Mouse (Mus musculus) cerebellum, adult 8-10 months (tissue): ENCODE data around the gene Fbxw11.
A peak's percentile ranks its signal among the peaks of the same experiment; 100 is the strongest.

Experiments used
- DNase-seq: peaks from one replicate; pipeline ENCODE4 v3.0.0; 2022

Fbxw11 gene

DNA sequence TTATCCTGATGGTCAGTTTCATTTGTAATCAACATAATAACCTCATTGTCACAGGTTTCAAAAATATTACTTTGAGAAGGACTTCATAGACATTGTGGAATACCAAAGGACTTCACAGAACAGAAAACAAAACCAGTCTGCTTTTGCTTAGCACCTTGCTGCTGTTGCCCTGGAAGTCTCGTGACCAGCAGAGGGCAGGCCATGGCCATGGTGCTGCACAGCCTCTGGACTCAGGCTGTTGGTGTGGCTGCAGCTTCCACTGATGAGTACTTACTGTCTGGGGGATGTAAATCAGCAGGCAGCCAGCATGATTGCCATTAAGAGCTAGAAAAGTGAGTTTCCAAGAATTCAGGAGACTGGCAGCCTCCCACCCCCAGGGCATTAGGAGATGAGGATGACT lies 16.8 kb upstream of the Fbxw11 start:
- peak; percentile 68 for DNase-seq

DNA sequence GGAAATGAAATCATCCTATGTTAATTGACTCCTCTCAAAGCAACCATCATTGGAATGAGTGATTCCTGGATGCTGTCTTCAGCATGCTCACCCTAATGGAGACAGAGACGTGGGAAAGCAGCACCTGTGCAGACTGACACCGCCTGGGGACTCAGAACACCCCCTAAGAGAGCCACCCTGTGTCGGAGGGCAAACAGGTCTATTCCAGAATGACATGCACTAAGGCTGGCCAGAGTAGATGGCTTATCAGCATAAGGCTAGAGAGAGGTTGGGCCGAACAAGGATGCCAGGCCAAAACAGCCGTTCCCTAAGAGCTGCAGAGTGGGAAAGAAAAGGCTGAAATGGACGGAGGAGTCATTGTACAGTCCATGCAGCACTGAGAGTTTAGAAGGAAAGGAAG lies 16.4 kb upstream of the Fbxw11 start:
- no peak for DNase-seq

- DNase-seq = peak; percentile 51
Observed at GRCm38 (mm10) chr11:32627900-32628299, 14.6 kb upstream of the Fbxw11 start.

DNA sequence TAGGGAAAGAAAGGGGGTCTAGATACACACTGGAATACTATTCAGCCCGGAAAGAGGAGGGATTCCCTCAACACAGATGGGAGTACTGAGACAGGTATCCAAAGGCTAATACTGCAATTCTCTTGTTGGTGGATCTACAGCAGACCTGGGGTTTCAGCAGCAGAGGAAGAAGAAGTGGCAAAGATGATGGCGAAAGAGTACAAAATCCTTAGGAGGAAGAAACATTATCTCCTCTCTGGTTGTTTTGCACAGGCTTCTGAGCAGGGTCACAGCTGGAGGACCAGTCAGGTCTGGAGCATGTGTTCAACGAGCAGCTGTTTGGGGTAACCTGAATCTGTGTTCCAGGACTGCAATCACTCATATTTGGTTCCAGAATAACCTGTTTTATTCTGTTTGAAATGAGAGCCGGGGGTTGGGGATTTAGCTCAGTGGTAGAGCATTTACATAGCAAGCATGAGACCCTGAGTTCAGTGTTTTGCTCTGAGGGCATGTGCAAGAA lies 12.8 kb upstream of the Fbxw11 start:
- DNase-seq = no peak

DNA sequence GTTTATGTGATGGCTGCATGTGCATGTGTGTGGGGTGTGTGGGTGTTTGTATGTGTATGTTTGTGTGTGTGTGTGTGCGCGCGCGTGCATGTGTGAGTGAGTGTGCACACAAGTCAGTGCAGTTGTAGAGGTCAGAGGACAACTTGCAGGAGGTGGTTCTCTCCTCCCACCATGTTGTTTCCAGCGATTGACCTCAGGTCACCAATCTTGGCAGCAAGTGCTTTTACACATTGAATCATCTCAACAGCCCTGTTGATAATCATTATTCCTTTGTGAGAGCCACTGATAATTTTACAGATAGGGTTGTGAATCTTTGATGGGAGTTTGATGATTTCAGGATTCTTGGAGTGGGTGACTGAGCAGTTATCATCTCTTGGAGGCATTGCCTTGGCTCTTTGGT lies 9.9 kb upstream of the Fbxw11 start:
- DNase-seq = no peak

DNA sequence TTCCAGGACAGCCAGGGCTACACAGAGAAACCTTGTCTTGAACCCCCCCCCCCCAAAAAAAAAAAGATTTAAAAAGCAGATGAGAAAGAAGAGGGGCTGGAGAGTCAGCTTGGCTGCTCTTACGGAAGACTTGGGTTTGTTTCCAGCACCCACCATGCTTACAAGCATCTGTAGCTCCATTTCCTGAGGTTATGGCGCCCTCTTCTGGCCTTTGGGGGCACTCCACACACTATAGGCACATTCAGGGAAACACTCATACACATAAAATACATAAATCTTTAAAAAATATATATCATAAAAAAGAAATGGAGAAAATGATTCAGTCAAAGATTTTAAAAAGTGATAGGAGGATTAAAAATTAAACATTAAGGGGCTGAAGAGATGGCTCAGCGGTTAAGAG lies 9.0 kb upstream of the Fbxw11 start:
- DNase-seq = no peak

DNA sequence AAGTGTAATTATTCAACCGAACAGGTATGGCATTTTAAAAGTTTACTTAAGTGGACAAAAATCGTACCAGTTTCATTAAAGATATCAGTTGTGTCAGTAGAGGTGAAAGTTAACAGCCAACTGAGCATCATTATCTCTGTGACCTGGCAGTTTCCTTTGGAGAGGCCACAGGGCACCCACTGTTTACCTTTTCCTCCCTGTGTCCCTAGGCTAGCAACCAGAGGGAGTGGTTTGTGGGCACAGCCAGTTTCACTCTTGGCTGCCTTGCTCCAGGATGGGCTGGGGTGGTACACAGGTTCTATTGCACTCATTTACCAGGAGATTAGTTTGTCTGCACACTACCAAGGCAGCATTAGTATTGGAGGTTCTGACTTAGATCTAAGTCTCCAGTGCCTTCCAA lies 8.4 kb upstream of the Fbxw11 start:
- no peak for DNase-seq

DNA sequence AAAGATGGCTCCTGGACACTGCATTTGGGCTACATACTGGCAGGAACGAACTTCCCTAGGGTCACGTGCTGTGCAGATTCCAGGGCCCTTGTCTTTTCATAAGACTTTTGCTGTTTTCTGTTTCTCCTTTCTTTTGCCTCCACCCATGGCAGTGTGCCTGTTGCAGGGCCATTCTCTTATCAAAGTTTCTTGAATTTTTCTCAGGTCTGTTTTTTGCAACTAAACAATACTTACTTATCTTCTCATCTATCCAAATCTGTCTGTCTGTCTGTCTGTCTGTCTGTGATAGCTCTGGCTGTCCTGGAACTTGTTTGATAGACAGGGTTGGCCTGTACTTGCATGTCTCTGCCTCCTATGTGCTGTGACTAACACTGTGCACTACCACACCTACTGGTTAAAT lies 7.7 kb upstream of the Fbxw11 start:
- no peak for DNase-seq

DNA sequence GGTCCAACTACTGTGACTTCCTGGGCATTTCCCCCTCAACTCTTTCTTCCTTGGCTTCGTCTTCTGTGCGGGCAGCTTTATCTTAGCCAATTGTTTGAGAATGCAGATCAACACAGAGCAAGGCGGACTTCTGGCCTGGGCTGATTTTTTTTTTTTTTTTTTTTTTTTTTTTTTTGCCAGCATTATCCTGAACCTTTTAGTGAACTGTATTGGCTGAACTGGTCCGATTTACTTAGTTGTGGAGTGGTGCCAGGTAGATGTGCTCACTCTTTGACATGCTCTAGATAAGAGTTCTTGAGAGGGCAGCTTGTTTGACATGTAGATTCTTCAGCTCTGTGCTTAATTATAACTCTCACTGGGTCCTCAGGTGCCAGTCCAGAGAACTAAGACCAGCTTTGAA lies 6.2 kb upstream of the Fbxw11 start:
- DNase-seq = no peak

- DNase-seq = no peak
Observed at GRCm38 (mm10) chr11:32638521-32639255, 3.8 kb upstream of the Fbxw11 start.

- no peak for DNase-seq
Observed at GRCm38 (mm10) chr11:32640617-32641016, 1.9 kb upstream of the Fbxw11 start.

- DNase-seq = peak; percentile 72
Observed at GRCm38 (mm10) chr11:32642899-32643886, 669 bp downstream of the Fbxw11 start.

DNA sequence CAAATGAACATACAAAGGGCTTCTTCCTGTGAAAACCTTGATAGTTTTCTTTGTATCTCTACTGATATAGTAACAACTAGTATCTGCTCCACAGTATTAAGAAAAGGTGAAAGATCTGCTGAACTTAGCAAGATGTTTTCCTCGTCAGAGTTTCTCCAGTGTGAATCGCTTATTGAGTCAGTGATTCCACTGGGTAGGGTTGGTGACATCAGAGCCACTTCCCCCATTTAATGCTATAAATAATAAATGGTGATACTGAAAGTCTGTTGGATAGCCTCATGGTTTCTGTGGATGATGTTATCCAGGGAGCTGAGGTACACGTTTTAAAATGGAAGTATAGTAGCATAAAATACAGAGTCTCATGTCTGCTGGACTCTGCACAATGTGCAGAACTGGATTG lies 1.5 kb downstream of the Fbxw11 start:
- DNase-seq = no peak

DNA sequence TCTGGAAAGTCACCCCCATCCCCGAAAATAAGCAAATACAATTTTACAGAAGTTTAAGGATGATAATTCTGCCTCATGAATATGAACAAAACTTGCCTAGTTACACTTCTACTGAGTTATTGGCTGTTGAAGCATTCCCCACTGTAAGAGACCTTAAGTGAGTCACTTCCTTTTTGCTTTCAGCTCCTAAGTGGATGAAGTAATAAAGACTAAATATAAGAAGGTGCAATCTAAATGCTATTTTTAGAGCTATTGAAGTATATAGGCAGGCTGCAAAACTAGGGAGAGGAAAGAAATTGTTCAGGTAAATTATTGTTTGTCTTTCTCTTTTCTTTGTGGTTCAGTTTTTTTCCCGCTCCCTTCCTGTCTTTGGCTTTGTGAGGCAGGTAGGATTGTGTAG lies 4.7 kb downstream of the Fbxw11 start:
- DNase-seq = no peak

- no peak for DNase-seq
Observed at GRCm38 (mm10) chr11:32650236-32650749, 7.8 kb downstream of the Fbxw11 start.

DNA sequence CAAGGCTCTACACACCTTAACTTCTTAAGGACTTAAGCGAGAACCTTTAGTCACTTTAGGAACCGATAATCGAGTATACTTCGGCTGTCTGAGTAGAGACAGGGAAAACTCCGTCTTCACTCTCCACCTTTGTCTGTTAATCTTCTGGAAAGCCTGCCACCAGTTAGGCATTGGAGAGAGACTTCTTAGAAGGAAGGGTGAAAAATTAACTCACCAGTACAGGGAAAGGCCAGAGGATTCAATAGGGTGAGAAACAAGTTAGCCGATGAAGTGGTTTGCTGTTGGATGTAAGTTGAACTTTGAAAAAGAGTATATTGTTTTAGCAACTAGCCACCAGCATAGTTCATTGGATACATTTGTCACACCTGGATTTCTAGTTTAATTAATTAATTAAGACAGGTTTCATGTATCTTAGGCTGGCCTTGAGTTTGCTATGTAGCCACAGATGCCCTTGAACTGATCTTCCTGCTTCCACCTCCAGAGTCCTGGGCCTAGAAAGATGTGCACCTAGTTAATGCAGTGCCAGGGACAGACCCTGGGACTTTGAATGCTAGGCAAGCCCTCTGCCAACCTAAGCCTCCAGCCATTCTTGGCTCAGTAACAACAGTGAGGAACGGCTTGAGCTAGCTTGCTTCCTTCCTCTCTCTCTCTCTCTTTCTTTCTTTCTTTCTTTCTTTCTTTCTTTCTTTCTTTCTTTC lies 8.5 kb downstream of the Fbxw11 start:
- no peak for DNase-seq

GRCm38 (mm10) chr11:32651723-32652122 lies 9.2 kb downstream of the Fbxw11 start:
- no peak for DNase-seq

- DNase-seq = no peak
Observed at GRCm38 (mm10) chr11:32662082-32662656, 19.6 kb downstream of the Fbxw11 start.

DNA sequence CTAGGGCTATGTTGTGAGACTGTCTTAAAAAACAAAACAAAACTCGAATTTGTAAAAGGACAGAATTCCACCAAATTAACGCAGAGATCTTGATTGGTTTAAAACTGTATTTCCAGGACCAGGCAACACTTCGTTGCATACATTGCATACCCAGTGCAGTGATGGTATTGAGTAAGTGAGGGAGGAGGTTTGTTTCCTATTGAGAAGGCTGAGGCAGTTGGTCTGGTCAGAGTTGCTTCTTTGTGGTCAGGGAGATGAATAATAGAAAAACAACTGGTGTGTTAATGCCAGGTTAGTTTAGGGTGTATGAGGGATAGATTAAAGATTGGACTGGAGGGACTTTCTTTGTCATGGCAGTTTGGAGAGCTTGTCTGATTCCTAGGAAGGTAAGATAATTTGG lies 23.1 kb downstream of the Fbxw11 start:
- no peak for DNase-seq

- peak; percentile 69 for DNase-seq
Observed at GRCm38 (mm10) chr11:32666983-32667382, 24.5 kb downstream of the Fbxw11 start.

- DNase-seq = no peak
Observed at GRCm38 (mm10) chr11:32671480-32671879, 29.0 kb downstream of the Fbxw11 start.

DNA sequence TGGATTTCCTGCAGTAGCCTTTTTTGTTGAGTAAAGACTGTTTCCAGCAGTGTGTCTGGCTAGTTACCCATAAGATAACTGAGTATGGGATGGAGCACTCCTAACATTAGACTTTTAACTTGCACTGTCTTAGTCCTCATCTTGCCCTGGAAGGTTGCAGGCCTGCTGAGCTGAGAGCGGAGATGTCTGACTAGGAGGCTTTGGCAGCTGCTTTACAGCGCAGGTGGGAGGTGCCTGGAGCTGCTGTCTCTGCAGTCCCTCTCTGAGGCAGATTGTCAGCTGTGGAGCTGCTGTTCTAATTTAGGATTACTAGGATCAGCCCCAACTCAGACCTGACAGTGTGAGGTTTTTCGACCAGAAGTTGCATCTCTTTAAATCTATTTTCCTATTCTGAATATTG lies 34.3 kb downstream of the Fbxw11 start:
- DNase-seq = no peak

DNA sequence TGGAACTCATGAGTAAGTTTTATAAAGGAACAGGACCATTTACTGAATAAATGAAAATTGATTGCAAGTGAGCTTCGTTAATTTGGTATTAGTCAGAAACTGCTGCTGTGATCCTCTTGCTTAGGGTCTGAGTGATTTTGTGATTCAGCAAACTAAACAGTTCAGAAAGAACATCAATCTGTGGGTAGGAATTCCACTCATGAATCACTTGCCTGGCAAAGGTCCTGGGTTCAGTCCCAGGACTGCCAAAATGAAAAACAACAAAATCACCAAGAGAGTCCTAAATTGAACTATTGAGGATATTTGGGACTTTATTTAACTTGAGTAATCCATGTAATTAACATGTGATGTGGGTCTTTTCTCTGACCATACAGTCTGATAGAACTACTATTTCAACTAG lies 35.3 kb downstream of the Fbxw11 start:
- no peak for DNase-seq
